Mouse (Mus musculus): ENCODE results near the gene Repin1. TPM values are rescaled to one million over a fixed set of nuclear protein-coding genes. Genes with fewer than 3 reads are reported as not detected.

The Repin1 gene
- total and polyA plus RNA-seq, 3 experiments, result 10.7 to 28.0 (median 12.8) TPM

DNA sequence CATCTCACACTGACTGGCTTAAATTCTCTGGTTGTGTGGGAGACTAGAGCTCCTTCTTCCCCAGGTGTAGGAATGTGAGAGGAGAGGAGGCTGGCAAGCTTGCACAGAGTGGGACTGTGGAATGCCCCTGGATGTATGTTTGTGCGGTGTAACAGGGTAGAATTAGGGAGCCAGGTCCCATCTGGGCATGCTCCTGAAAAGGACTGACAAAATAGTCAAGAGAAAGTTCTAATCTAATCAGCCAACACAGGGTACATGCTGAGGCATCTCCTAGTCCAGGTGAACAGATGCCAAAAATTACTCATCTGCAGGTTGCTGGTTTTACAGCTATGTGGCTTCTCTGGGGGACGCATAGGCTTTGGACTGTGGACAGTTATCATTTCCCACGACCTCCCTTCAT, 37.7 kb upstream of the Repin1 start:
- no peaks in the 10 kb centered on the region for H3K9me3 ChIP-seq (replicated peaks; ENCODE audit: low read length)
- in situ Hi-C loops (cut with MboI; ENCODE audit: low pct_ligation_motif_present, low pct_unique_long_range_greater_than_20kb, low sequenced_read_pairs) (loop anchor here (5.0 kb wide), 1 partner anchor 71 kb away; the partner anchor contains the start of gene AI854703), dilution Hi-C loops (cut with MboI; ENCODE audit: extremely low pct_ligation_motif_present, extremely low pct_unique_long_range_greater_than_20kb, low sequenced_read_pairs) (no loop called here)
- no peak overlapping the region; the same call in 1 of the 2 replicates for H3K4me2 ChIP-seq (ENCODE audit: insufficient read depth, low read depth, poor library complexity, severe bottlenecking)
- TF ChIP-seq SMC3 (IDR thresholded peaks at IDR 0.05; ENCODE audit: low read depth, low read length) (no peak), NELFE (IDR thresholded peaks at IDR 0.05; ENCODE audit: low read depth, low read length) (no peak), JUND (conservative IDR thresholded peaks at IDR 0.05; ENCODE audit: low read depth, low read length) (no peak), RAD21 (IDR thresholded peaks at IDR 0.05; ENCODE audit: low read depth, low read length) (no peak), CHD1 (IDR thresholded peaks at IDR 0.05; ENCODE audit: low read depth, low read length) (no peak)
- H3K4me3 ChIP-seq (replicated peaks in 1 of 3; ENCODE audit: low read depth in 2 of 3, low read length in 2 of 3, poor library complexity in 1 of 3), result no peak overlapping the region
- H3K9ac ChIP-seq (ENCODE audit: insufficient read depth, low read depth), result no peak overlapping the region
- peaks cover 17% of the 10 kb centered on the region for H3K27me3 ChIP-seq (replicated peaks)
- DNase-seq (ENCODE audit: extremely low read depth), result no peak
- H3K36me3 ChIP-seq (replicated peaks in 1 of 2; ENCODE audit: control insufficient read depth in 1 of 2, insufficient read depth in 1 of 2, low read length in 1 of 2), result peaks cover 0 to 16% of the 10 kb centered on the region in 2 experiments
- peaks cover 4 to 14% of the 10 kb centered on the region in 2 experiments for H3K4me1 ChIP-seq (ENCODE audit: control insufficient read depth in 1 of 2, insufficient read depth in 2 of 2)
- no peak overlapping the region for H3K27ac ChIP-seq (ENCODE audit: insufficient read depth, low read depth)
- H3K79me2 ChIP-seq (replicated peaks; ENCODE audit: control insufficient read depth, extremely low read depth, insufficient read depth, poor library complexity, severe bottlenecking), result no peaks in the 10 kb centered on the region

GRCm38 (mm10) chr6:48565693-48566310, 27.9 kb upstream of the Repin1 start:
- Histone ChIP-seq H3K79me2 (replicated peaks; ENCODE audit: control insufficient read depth, extremely low read depth, insufficient read depth, poor library complexity, severe bottlenecking) (no peaks in the 10 kb centered on the region), H3K27me3 (replicated peaks) (no peaks in the 10 kb centered on the region), H3K4me2 (ENCODE audit: insufficient read depth, low read depth, poor library complexity, severe bottlenecking) (no peak overlapping the region), H3K4me1 (ENCODE audit: control insufficient read depth in 1 of 2, insufficient read depth in 2 of 2) (peaks cover 0 to 4% of the 10 kb centered on the region in 2 experiments; a peak in 1 of 4 replicates), H3K9ac (ENCODE audit: insufficient read depth, low read depth) (no peak overlapping the region), H3K36me3 (replicated peaks in 1 of 2; ENCODE audit: control insufficient read depth in 1 of 2, insufficient read depth in 1 of 2, low read length in 1 of 2) (peaks cover 3 to 43% of the 10 kb centered on the region in 2 experiments), H3K4me3 (replicated peaks in 1 of 3; ENCODE audit: low read depth in 2 of 3, low read length in 2 of 3, poor library complexity in 1 of 3) (no peak overlapping the region), H3K27ac (ENCODE audit: insufficient read depth, low read depth) (no peak overlapping the region), H3K9me3 (replicated peaks; ENCODE audit: low read length) (peaks cover 4% of the 10 kb centered on the region)
- dilution Hi-C loops (cut with MboI; ENCODE audit: extremely low pct_ligation_motif_present, extremely low pct_unique_long_range_greater_than_20kb, low sequenced_read_pairs) (no loop called here), in situ Hi-C loops (cut with MboI; ENCODE audit: low pct_ligation_motif_present, low pct_unique_long_range_greater_than_20kb, low sequenced_read_pairs) (no loop called here)
- DNase-seq (ENCODE audit: extremely low read depth), result no peak
- TF ChIP-seq SMC3 (IDR thresholded peaks at IDR 0.05; ENCODE audit: low read depth, low read length) (no peak), ETS1 (conservative IDR thresholded peaks at IDR 0.05; ENCODE audit: low read depth, low read length) (no peak), JUN (IDR thresholded peaks at IDR 0.05; ENCODE audit: insufficient read depth, low read depth, low read length) (no peak), ZC3H11A (IDR thresholded peaks at IDR 0.05; ENCODE audit: low read depth, low read length) (no peak), JUND (conservative IDR thresholded peaks at IDR 0.05; ENCODE audit: low read depth, low read length) (no peak), MAZ (IDR thresholded peaks at IDR 0.05; ENCODE audit: low read depth, low read length) (no peak), BHLHE40 (IDR thresholded peaks at IDR 0.05; ENCODE audit: low read depth, low read length) (no peak), MAFK (IDR thresholded peaks at IDR 0.05; ENCODE audit: insufficient replicate concordance, low read length) (no peak), RCOR1 (conservative IDR thresholded peaks at IDR 0.05; ENCODE audit: low read depth, low read length) (no peak), CTCF (conservative IDR thresholded peaks at IDR 0.05 in 1 of 2, IDR thresholded peaks at IDR 0.05 in 1 of 2; ENCODE audit: low read depth in 2 of 2, low read length in 2 of 2) (no peak), TBP (conservative IDR thresholded peaks at IDR 0.05; ENCODE audit: low read depth, low read length) (no peak), PAX5 (IDR thresholded peaks at IDR 0.05; ENCODE audit: low read length) (no peak), USF2 (conservative IDR thresholded peaks at IDR 0.05; ENCODE audit: low read depth, low read length) (no peak), UBTF (IDR thresholded peaks at IDR 0.05; ENCODE audit: low read depth, low read length) (no peak), POLR2A (IDR thresholded peaks at IDR 0.05; ENCODE audit: low read depth, low read length) (no peak), IRF4 (IDR thresholded peaks at IDR 0.05; ENCODE audit: low read depth, low read length) (no peak), ZKSCAN1 (IDR thresholded peaks at IDR 0.05; ENCODE audit: borderline replicate concordance, low read depth, low read length) (no peak), E2F4 (IDR thresholded peaks at IDR 0.05; ENCODE audit: insufficient replicate concordance, low read depth, low read length) (no peak), GABPA (IDR thresholded peaks at IDR 0.05; ENCODE audit: insufficient replicate concordance, low read depth, low read length) (no peak)
